Mouse (Mus musculus) cortical plate, adult 2 months (tissue): ENCODE results near the gene Ccdc184. TPM values are rescaled to one million over a fixed set of nuclear protein-coding genes. Genes with fewer than 3 reads are reported as not detected.

Source experiments
- H3K27ac ChIP-seq: fragments of 200-500 bp; 2 replicates; pipeline ENCODE4 v1.5.1; 2012; ENCODE audit warnings: low read length, control low read depth, inconsistent platforms; ENCODE audit not compliant: insufficient read depth
- H3K4me1 ChIP-seq: fragments of 200-500 bp; 2 replicates; pipeline ENCODE4 v1.6.1; 2011; ENCODE audit warnings: low read length; ENCODE audit not compliant: control insufficient read depth, insufficient read depth
- H3K4me3 ChIP-seq: fragments of 200-500 bp; 2 replicates; pipeline ENCODE4 v1.5.1; 2011; ENCODE audit warnings: mild to moderate bottlenecking, low read length, control low read depth; ENCODE audit not compliant: insufficient read depth
- CTCF ChIP-seq: fragments of 200-500 bp; IDR thresholded peaks from 2 replicates; pipeline ENCODE4 v1.5.1; 2011; ENCODE audit warnings: mild to moderate bottlenecking, control low read depth, low read length; ENCODE audit not compliant: insufficient read depth; ENCODE audit errors: extremely low read depth
- POLR2A ChIP-seq: fragments of 200-500 bp; IDR thresholded peaks from 2 replicates; pipeline ENCODE4 v1.6.1; 2011; ENCODE audit warnings: mild to moderate bottlenecking, low read length, control low read depth; ENCODE audit not compliant: insufficient read depth; ENCODE audit errors: extremely low read depth
- polyA plus RNA-seq: library from polyadenylated mRNA; depleted of rRNA; stranded (reverse); fragments of >200 nt; gene quantifications from 2 replicates; pipeline ENCODE4 v1.2.3, GENCODE M21; 2012

Gene Ccdc184
- polyA plus RNA-seq, 1 experiment = 23.0 TPM

DNA sequence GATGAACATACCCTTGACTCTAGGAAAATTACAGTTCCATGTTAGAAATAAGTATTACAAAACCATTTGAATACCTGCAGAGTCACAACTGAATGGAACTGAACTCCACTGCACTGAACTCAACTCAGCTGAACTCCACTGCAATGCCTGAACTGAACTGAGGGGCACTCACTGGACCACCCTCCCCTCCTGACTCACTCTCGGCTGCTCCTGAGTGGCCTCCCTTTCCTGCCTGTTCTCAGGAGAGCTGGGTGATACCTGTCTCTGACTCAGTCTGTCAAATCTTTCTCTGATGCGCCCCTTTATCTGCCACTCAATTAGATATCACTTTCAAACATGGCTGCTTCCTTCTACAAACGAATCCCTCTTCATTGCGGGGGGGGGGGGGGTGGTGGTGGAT lies 12.8 kb upstream of the Ccdc184 start:
- H3K4me3 ChIP-seq = no peak overlapping the region
- TF ChIP-seq POLR2A (no peak), CTCF (no peak)
- no peak overlapping the region for H3K27ac ChIP-seq
- 0 out of 2 replicates have a peak, but pooled peaks cover 1% of the 10 kb centered on the region for H3K4me1 ChIP-seq

DNA sequence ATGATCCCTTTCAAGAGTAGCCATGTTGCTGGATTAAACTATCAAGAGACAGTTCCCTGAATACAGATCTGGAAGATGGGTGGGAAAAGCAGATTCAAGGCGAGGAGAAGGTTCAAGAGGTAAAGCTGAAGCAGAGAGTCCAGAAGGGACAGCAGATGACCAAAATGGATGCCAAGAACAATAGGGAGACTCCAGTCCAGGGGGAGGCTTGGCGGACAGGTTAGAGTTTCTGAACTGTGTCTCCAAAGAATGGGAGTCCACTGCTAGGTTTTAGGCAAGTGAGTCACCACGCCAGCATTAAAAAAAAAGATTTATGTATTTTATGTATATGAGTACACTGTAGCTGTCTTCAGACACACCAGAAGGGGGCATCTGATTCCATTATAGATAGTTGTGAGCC lies 12.3 kb upstream of the Ccdc184 start:
- 0 out of 2 replicates have a peak, but pooled peaks cover 1% of the 10 kb centered on the region for H3K4me1 ChIP-seq
- H3K4me3 ChIP-seq = no peak overlapping the region
- no peak for TF ChIP-seq CTCF
- TF ChIP-seq POLR2A = no peak
- H3K27ac ChIP-seq = no peak overlapping the region

DNA sequence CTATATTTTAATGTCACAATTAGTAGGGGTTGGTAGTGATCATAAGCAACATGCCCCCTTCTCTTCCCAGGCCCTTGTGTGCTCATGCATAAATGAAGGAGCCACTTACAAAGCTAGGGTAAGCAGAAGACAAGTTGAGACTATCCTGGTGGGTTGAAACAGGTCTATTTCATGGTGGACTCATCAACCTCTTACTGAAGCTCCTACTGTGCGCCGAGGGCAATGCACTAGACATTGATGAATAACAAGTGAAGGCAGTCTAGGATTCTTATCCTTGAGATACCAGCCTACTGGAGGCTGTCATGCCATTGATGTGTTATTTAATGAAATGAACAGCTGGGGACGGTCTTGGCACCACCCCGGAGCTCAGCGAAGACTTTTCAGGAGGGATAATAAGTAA lies 11.7 kb upstream of the Ccdc184 start:
- no peak for TF ChIP-seq POLR2A
- TF ChIP-seq CTCF = no peak
- Histone ChIP-seq H3K27ac (no peak overlapping the region), H3K4me1 (0 out of 2 replicates have a peak, but pooled peaks cover 1% of the 10 kb centered on the region), H3K4me3 (no peak overlapping the region)

DNA sequence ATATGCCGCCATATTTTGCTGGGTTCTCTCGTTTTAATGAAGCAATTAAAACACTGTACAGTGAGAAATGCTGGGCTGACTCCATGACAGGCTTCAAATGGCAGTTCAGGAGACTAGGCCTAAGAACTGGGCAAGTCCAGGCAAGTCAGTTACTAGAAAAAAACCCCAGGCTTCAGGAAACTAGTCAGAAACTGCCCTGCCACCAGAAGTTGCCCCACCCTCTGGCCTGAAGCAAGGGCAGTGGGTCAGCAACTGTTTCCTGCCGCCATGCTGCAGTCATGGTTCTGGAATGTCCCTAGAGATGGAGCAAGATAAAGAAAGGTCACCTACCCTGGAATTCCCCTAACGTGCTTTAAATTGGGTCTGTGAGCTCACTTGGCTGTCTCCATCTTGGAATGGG lies 11.0 kb upstream of the Ccdc184 start:
- Histone ChIP-seq H3K27ac (no peak overlapping the region), H3K4me3 (no peak overlapping the region), H3K4me1 (0 out of 2 replicates have a peak, but pooled peaks cover 1% of the 10 kb centered on the region)
- TF ChIP-seq POLR2A = no peak
- no peak for TF ChIP-seq CTCF

DNA sequence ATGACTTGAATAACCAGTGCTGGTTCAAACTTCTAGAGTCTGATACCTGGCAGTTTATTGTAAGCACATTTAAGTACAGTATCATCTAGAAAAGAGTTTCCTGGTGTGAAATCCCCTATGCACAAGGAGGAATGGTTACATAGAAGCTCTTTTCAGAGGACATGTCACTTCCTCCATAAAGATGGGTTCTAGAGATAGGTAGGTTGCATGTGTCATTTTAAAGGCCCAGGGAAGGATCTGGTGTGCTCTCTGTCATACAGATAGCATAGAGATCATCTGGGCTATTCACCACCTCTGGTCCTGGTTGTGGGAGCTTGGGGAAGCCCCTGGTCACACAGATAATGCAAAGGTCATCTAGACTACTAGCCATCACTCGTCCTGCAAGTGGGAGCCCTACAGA lies 9.7 kb upstream of the Ccdc184 start:
- no peak for TF ChIP-seq CTCF
- no peak for TF ChIP-seq POLR2A
- Histone ChIP-seq H3K4me1 (0 out of 2 replicates have a peak, but pooled peaks cover 1% of the 10 kb centered on the region), H3K4me3 (no peak overlapping the region), H3K27ac (no peak overlapping the region)

DNA sequence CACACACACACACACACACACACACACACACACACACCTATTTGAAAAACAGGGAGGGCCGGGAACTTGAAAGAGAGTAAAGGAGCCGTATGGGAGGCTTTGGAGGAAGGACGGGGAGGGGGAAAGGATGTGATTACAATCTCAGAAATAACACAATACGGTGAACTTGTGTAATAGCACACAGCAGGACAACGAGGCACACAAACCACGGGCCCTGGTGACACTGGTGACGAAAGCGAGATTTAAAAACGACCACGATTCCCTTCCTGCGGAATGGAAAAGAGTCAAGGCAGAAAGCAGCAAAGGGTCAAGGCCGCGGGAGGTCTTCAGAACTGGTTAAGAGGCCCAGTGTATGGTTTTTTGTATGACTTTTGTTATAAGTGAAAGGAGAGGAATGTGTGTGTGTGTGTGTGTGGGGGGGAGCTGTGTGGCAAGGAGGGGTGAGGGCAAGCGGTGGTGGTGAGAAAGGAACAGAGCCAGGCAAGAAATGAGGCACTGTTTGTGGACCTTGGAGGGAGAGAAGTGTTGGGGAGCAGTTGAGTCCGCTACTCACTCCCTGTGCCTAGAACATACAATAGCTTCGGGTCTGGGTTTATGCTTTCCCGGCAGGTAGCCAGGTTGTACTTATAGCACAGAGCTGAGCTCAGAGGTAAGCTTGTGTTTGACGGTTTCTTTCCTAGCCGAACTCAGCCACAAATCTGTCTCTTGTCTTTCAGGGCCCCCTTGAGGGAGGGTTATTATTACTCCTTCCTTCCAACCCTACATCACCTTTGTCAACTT lies 5.7 kb upstream of the Ccdc184 start:
- Histone ChIP-seq H3K27ac (no peak overlapping the region), H3K4me3 (no peak overlapping the region), H3K4me1 (no peaks in the 10 kb centered on the region)
- TF ChIP-seq CTCF = no peak
- no peak for TF ChIP-seq POLR2A

DNA sequence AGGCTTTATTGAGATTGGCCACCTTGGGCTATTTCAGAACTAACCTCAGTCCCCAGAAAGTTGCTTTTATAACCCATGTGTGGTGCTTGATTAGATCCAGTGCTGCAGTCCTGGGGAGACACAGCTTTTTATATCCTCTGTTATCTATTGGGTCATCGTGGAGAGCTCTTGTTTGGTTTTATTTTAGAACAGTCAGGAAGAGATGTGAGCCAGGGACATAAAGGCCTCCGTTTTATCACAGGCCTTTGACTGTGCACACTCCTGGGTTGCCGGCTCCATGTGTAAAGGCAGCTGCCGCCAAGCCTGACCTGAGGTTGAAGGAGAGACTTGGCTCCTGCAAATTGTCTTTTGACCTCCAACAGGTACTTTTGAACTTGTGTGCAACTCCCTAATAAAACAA lies 4.4 kb upstream of the Ccdc184 start:
- H3K27ac ChIP-seq = no peak overlapping the region
- TF ChIP-seq CTCF (no peak), POLR2A (no peak)
- H3K4me1 ChIP-seq = no peaks in the 10 kb centered on the region; the same call in 1 of the 2 replicates
- H3K4me3 ChIP-seq = no peak overlapping the region

DNA sequence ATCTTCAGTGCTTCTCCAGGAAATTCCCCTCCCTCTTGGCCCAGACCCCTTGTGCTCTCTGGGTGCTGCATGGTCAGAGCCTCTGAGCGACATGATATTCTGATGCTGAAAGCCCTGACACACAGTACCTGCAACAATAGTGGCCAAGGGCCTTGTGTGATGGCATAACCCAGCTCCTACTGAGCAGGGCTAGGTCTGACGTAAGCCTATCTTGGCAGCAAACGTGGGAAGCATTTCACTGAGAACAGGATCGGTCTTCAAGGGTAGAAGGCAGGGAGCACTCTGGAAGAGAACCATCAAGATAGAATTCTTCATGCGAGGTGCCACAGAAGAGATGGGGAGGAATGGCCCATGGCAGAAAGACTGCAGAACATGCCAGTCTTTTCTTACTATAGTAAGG lies 1.4 kb upstream of the Ccdc184 start, which contains the start of gene Asb8:
TSS of gene Asb8 (minus strand) at position 101 of the 400 bp plus-strand sequence.
- TF ChIP-seq CTCF (no peak), POLR2A (no peak)
- Histone ChIP-seq H3K4me3 (no peak within 1 kb of the TSS), H3K27ac (no peak within 1 kb of the TSS), H3K4me1 (no peaks in the 10 kb centered on the region; the same call in 1 of the 2 replicates)

DNA sequence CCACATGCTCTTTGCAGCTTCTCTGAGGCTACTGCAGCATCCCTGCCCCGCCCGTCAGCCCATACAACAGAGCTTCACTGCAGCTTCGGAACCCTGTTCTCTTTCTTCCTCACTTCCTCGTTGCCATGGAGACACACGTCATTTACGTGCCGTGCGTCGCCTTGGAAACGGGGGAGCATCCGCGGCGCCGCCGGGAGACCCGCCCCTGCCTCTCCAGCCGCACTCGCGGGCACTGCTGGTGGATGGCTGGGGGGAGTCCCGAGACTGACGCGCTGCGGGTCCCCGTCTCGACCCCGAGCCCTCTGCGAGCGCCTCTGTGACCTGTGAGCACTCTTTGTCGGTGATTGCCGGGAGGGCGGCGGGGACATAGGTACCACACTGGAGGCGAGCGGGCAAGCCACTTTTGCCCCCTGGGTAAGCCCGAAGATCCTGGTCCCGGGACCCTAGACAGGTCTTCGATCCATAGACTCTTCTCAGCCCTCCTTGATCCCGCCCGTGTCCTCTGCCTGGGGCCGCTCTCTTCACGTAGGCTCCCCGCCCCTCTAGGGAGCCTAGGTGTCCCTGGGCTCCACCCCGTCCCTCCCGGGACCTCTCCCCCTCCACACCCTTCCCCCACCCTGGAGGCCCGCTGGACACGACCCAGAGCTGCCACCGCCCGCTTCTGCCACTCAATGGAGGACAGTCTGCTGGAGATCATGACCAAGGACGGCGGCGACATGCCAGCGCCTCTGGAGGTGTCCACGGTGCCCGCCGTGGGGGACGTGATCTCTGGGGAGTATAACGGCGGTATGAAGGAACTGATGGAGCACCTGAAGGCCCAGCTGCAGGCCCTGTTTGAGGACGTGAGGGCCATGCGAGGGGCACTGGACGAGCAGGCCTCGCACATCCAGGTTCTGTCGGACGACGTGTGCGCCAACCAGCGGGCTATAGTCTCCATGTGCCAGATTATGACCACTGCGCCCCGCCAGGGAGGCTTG lies 975 bp downstream of the Ccdc184 start:
- Histone ChIP-seq H3K4me1 (no peaks in the 10 kb centered on the region; the same call in 1 of the 2 replicates), H3K27ac (no peak overlapping the region), H3K4me3 (peak overlapping the region; percentile 52)
- TF ChIP-seq POLR2A = peak; percentile 97
- TF ChIP-seq CTCF = no peak

DNA sequence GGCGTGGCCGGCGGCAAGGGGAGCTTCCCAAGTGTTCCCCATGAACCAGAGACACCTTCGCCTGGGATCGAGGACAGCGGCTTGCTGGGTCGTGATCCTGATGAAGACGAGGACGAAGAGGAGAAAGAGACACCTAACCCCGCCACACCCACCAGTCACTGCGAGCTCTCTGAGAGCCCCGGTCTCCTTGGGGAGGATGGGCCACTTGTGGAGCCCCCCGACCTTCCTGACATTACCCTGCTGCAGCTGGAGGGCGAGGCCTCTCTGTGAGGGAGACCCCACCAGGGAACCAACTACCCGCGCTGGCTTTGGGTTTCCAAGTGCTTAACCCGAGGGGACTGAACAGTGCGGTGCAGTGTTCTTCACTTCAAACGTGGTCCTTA lies 1.7 kb downstream of the Ccdc184 start:
- H3K27ac ChIP-seq = no peak overlapping the region
- TF ChIP-seq CTCF (no peak), POLR2A (no peak)
- H3K4me1 ChIP-seq = no peaks in the 10 kb centered on the region; the same call in 1 of the 2 replicates
- H3K4me3 ChIP-seq = peak overlapping the region; percentile 52
